Mouse (Mus musculus) thymus, postnatal 36 days (tissue): ENCODE data around the gene Btbd35f19.
"Not testable (repeated sequence)": the region's sequence is repeated elsewhere in the genome, so short reads cannot be mapped to it uniquely, and the experiment has no call there.

Source experiments
- DNase-seq, 2 experiments: peaks; one replicate each; pipeline ENCODE4 v3.0.0; 2022; ENCODE audit warnings: mixed read lengths in 2 of 2

Gene Btbd35f19

GRCm38 (mm10) chrX:31383818-31384217 is at the start of gene Btbd35f19:
Gene Btbd35f19, minus strand, starts transcription at chrX:31383918.
- not testable (repeated sequence) for DNase-seq

GRCm38 (mm10) chrX:31341924-31342323 is 41.8 kb downstream of the Btbd35f19 start:
- peak in 1 of 2 experiments; percentile 1 for DNase-seq

GRCm38 (mm10) chrX:31336154-31336553 is 47.6 kb downstream of the Btbd35f19 start, which contains the start of gene Btbd35f26:
Gene Btbd35f26, plus strand, starts transcription at chrX:31336454.
- not testable (repeated sequence) for DNase-seq
